Mouse (Mus musculus) bone marrow, adult 2 months (tissue): ENCODE results near the gene Zfp687.

Experiments used
- CTCF ChIP-seq: fragments of 200-500 bp; IDR thresholded peaks from 2 replicates; pipeline ENCODE4 v1.5.1; 2011; ENCODE audit warnings: low read length, control low read depth; ENCODE audit not compliant: control insufficient read depth, insufficient read depth
- POLR2A ChIP-seq: fragments of 200-500 bp; IDR thresholded peaks from 2 replicates; pipeline ENCODE4 v1.6.1; 2011; ENCODE audit warnings: low read depth, mild to moderate bottlenecking, control low read depth, low read length, borderline replicate concordance; ENCODE audit not compliant: control insufficient read depth

- TF ChIP-seq POLR2A (no peak), CTCF (no peak)
Measured at GRCm38 (mm10) chr3:95056275-95056674, 41.0 kb upstream of the Zfp687 start.
